Mouse (Mus musculus) induced T-regulatory cell, adult 2 months (primary cell): Measurements from ENCODE around the gene Bloc1s4.

Experiments used
- DNase-seq: peaks from one replicate; pipeline ENCODE4 v3.0.0-alpha.2; 2012; ENCODE audit warnings: low read depth

Gene Bloc1s4

GRCm38 (mm10) chr5:36717889-36718288 lies 30.6 kb downstream of the Bloc1s4 start:
- DNase-seq, result no peak

GRCm38 (mm10) chr5:36716816-36717215 lies 31.6 kb downstream of the Bloc1s4 start:
- no peak for DNase-seq

GRCm38 (mm10) chr5:36714832-36715231 lies 33.6 kb downstream of the Bloc1s4 start:
- DNase-seq, result no peak

DNA sequence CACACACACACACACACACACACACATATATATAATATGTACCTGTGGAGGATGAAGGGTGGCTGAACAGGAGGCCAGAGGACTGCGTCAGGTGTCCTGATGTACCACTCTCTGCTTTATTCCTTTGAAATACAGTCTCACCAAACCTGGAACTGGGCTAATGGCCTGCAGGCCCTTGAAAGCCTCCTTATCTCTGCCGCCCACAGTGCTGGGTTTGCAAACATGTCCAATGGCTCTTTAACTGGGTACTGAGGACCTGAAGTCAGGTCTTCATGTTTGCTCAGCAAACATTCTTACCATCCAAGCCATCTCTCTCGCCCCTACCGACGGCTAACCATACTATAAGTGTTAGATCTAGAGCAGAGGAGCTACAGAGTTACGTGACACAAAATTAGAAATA lies 34.8 kb downstream of the Bloc1s4 start:
- no peak for DNase-seq

- peak; percentile 88 for DNase-seq
These were observed 35.6 kb downstream of the Bloc1s4 start for GRCm38 (mm10) chr5:36712553-36713534.

DNA sequence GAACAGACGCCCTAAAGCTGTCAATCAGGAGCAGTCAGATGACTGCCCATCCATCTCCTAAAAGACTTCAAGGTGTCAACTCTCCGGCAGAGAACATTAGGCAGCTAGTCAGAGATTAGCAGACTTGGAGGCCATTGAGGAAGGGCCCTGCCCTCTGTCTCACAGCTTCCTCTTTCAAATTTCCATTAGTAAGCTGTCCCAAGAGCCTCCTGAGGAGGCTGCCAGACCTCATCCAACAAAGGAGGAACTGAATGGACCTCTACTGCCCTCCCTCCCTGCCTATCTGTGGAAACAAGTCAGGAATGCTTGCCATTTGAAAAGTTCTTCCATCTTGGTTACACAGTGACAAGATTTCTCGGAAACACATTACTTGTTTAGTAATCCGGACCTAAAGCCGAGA lies 36.6 kb downstream of the Bloc1s4 start:
- no peak for DNase-seq

DNA sequence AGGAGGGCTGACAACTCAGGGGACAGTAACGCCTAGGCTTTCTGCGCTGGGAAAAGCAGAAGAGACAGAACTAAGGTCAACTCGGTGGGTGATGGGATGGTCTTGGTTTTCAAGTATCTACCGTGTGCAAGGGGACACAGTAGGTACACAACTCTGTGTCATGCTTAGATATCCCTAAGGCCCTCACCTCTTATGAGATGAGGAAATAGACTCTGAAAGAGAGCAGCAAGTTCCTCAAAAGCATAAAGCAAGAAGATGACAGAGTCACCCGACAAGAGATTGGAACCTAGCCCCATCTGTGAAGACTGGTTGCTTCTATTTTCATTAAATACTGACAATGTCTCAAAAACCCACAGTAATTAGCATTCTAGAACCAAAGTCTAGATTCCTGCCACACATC lies 42.7 kb downstream of the Bloc1s4 start:
- DNase-seq, result no peak

- DNase-seq, result no peak
These were observed 43.1 kb downstream of the Bloc1s4 start for GRCm38 (mm10) chr5:36705390-36705789.

GRCm38 (mm10) chr5:36704684-36705083 lies 43.8 kb downstream of the Bloc1s4 start:
- DNase-seq, result no peak

- no peak for DNase-seq
These were observed 47.4 kb downstream of the Bloc1s4 start for GRCm38 (mm10) chr5:36700939-36701620.

DNA sequence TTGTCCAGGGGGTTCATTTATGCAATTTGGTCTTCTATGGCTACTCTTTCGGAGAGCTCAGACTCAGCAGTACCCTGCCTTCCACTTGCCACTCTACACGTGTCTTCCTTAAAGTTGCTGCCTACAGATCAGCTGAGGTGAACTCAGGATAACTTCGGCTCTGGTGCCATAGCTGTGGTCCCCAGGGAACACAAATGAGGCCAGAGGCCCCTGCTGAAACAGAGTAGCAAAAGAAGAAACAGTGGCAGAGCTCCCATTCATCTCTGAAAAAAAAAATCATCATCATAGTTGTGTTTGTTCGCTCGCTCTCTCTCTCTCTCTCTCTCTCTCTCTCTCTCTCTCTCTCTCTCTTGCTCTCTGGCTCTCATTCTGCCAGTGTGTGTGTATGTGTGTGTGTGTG lies 49.8 kb downstream of the Bloc1s4 start:
- DNase-seq, result no peak

DNA sequence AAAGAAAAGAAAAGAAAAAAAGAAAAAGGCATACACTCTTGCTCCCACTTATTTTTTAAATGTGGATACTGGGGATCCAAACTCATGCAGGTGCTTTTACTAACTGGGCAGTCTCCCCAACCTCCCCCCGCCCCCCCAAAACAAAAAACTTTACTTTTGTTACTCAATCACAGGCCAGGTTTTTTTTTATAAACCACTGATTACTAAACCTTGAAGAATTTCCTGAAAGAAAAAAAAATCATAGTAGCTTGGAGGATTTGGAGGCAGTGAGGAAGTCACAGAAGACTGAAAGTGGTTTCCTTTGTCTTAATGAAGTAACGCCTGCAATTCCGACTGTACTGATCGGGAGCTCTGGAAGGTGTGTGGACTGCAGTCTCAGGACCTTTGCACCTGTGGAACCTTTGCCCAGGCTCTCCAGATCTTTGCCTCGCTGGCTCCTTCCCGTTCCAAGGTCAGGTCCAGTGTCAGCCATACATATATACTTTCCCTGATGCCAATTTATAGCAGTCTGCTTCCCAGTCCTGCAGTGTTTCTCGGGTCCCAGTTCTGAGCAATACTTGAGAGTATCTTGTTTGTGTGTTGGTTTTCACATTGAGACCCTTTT lies 50.3 kb downstream of the Bloc1s4 start:
- no peak for DNase-seq
